Mouse (Mus musculus): ENCODE data around the gene Abracl.

DNA sequence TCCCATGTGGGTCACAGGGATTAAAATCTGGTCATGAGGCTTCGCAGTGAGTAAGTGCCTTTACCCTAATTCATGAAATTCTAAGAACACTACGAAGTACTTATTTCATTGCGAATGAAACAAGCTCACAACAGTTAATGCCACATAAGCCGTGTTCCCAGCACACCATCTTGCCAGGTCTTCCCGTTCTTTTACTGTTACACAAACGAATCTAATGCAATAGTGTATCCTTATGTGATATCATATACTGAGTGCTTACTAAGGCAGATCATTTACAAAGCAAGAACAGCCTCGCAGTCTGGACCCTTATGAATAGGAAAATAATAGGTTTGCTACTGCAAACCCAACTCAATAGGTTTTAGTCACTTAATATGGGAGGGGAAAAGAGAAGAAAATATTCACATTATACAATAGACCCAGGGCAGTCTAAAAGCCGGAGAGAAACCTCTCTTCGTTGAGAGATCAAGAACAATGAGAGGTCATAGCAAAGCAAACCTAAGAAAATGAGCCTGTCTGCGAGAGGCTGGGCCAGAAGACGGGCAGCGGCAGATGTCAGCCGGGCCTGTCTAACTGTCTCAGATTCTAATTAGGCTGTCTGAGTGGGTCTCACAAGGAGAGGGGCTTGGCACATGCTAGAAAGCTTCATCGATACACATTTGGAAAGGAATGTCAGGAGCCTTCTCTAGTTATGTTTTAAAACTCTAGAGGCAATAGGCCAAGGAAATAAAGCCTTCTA lies 1.3 kb downstream of the Abracl start:
- TF ChIP-seq CTCF (IDR thresholded peaks at IDR 0.05; ENCODE audit: control insufficient read depth, insufficient read depth, insufficient read length) (no peak), MYOD1 (IDR thresholded peaks at IDR 0.05; ENCODE audit: control insufficient read depth, insufficient read length, low read depth) (peak; percentile 74), CEBPB (IDR thresholded peaks at IDR 0.05; ENCODE audit: low read depth) (no peak)
